Mouse (Mus musculus) cerebellum, postnatal 36 days (tissue): ENCODE data around the gene Kin.

Experiments used
- DNase-seq, 2 experiments: peaks; one replicate each; pipeline ENCODE4 v3.0.0; 2021 to 2022; ENCODE audit warnings: mixed read lengths in 2 of 2

Gene Kin

DNA sequence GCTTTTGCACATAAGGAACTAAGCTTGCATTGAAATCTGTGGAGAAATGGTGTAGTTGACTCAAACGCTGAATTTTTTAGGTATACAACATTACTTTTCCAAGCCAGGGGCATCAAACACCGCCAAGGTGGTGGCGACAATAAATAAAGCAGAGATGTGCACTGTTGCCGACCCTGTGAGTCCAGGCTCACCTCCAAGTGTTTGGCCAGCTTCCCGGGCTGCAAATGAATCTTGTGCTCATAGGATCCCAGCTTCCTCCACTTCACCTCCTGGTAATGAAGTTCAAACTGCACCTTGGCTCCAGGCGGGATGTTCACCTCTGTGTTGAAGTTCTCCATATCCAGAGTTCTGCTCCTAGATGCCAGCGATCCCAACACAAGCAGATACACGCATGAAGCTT lies 38.9 kb downstream of the Kin start:
- no peak for DNase-seq

DNA sequence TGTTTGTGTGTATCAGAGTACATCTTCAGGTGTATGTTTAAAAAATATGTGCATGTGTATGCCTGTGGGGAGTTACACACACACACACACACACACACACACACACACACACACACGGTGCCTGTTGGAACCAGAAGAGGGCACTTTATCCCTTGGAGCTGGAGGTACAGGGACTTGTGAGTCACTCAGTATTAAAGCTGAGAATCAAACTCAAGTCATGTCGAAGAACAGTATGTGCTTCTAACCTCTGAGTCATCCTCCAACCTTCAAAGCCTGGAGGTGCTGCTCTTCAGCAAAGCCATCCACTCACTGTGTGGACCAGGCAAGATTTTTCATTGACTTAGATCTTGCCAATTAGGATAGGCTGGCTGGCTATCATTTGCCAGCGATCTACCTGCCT lies 41.4 kb downstream of the Kin start:
- no peak for DNase-seq

DNA sequence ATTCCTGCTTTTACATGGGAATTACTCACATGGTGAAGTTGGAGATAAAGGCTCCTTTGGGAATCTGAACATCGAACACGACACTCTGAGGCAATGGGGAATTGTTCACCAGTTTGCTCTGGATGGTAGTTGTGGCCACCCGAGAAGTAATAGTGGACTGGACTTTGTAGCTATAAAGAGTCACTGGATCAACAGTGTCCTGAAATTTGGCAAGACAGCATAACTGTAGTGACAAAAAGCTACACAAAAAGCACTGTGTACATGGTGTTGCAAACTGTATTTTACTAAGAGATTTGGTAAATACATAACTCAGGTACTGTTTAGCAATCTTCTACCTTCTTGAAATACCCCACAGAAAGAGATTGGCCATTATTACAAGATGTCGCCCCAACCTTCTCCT lies 45.7 kb downstream of the Kin start:
- no peak for DNase-seq

GRCm38 (mm10) chr2:10127471-10127870 lies 47.1 kb downstream of the Kin start:
- DNase-seq: no peak

DNA sequence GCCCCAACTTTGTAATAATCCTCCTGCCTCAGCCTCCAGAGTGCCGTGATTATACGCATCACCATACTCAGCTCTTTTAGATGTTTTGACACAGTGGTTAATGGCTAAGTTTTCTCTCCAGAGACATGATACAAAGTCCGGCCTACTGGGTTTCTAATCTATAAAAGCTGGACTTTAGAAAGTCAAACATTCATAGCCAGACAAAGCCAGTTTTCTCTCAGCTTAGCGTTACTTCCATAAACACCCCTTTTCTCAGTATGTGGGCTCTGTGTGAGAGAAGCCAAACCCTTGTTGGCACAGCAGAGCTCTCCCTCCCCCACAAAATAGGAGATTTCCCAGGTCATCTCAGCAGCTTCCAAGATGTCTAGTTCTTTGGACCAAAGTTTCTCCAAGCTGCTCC lies 48.2 kb downstream of the Kin start:
- no peak for DNase-seq

- DNase-seq: no peak
These were observed 50.1 kb downstream of the Kin start for GRCm38 (mm10) chr2:10130341-10130990.

DNA sequence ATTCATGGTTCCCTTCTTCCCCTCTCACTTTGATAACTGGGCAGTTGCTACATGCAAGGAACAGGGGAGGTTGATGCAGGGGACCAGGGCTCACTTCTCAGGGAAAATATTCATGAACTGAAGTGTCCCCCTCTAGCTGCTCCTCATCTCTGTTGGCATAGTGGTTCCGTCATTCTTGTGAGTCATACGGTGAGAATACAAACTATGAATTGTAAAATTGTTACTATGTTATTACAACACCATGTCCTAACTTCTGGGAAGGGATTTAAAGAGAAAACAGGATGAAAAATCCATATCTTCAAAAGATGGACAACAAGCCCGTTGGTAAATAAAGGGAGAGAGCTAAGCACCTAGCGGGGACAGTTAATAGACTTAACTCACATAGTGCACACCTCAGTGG lies 50.9 kb downstream of the Kin start, which contains the start of gene Itih2:
Gene Itih2 (minus strand): TSS at position 101 of the 400 bp plus-strand sequence.
- no peak for DNase-seq

DNA sequence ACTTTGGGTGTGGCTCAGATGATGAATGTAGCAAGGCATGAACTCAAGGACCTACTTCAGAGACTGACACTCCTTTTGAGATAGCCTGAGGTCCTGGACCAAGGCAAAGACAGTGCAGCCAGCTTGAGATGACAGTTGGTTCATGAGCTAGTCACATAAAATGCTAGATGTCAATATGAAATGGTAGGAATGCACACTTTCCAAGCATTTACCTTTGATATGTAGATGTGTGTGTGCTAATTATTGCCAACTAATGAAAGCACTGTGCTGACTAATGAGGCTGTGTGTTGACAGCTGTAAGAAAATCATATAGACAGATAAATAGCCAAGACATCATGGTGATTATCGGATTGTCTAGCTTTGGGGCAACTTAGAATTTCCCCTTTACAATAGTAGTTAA lies 51.7 kb downstream of the Kin start:
- DNase-seq: no peak

GRCm38 (mm10) chr2:10133941-10134340 lies 53.5 kb downstream of the Kin start:
- no peak for DNase-seq

GRCm38 (mm10) chr2:10137320-10137719 lies 56.9 kb downstream of the Kin start:
- no peak for DNase-seq

DNA sequence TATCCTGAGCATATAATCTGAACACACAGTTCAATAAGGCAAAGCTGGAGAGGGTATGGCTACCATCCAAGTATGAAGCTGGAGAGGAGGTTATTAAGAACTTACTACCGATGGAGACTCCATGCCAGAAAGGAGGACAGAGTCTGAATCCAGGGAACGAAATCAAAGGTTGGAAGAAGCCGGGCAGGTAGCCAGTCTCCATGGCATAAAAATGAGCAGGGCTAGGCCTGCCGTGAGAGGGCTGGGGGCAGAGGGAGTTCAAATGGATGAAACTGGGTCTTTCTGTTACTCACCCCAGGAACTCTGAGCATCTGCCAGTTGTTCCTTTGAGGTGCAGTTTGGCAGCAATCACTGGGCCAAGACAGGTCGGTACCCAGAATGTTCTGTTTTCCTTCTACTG lies 60.1 kb downstream of the Kin start:
- no peak for DNase-seq
